Mouse (Mus musculus) lung, adult 2 months (tissue): ENCODE measurements at regions not wholly inside any gene's neighbourhood (a gene's known extent, or its start where the extent isn't known, plus 50 kb on each side); places are given as distances from the start of the nearest gene placed in this dataset.

Experiments used
- DNase-seq: peaks from one replicate; pipeline ENCODE4 v3.0.0; 2022
- H3K4me1 ChIP-seq: fragments of 200-500 bp; 2 replicates; pipeline ENCODE4 v1.6.1; 2011; ENCODE audit warnings: low read length; ENCODE audit not compliant: control insufficient read depth, insufficient read depth
- H3K4me3 ChIP-seq: fragments of 200-500 bp; replicated peaks from 2 replicates; pipeline ENCODE3; 2011; ENCODE audit warnings: low read depth, mild to moderate bottlenecking, control low read depth, low read length; ENCODE audit errors: extremely low read depth
- CTCF ChIP-seq: fragments of 200-500 bp; IDR thresholded peaks from 2 replicates; pipeline ENCODE4 v1.5.1; 2011; ENCODE audit warnings: mild to moderate bottlenecking, low read length, control low read depth; ENCODE audit not compliant: insufficient read depth
- POLR2A ChIP-seq: fragments of 200-500 bp; IDR thresholded peaks from 2 replicates; pipeline ENCODE4 v1.6.1; 2011; ENCODE audit warnings: low read depth, mild to moderate bottlenecking, control low read depth, low read length, borderline replicate concordance; ENCODE audit errors: extremely low read depth
- WGBS: fragments of 180-500 bp; shearing (Covaris S2); methylation state at CpG from one replicate; pipeline ENCODE4 v1.1.7; 2018; 5-methylcytosine and 5-hydroxymethylcytosine counted together

- DNase-seq, result no peak
- 88% methylated on average over 8 of the region's 8 CpGs for WGBS
- no peaks in the 10 kb centered on the region for H3K4me1 ChIP-seq
- no peak for TF ChIP-seq POLR2A
- no peak for TF ChIP-seq CTCF
- H3K4me3 ChIP-seq, result no peak overlapping the region
Measured at GRCm38 (mm10) chr11:86434106-86434505, 50.4 kb upstream of the Rnft1 start.
